Mouse (Mus musculus): ENCODE measurements around the gene Pbrm1. TPM values are rescaled to one million over a fixed set of nuclear protein-coding genes. Genes with fewer than 3 reads are reported as not detected.

Gene Pbrm1
- polyA plus RNA-seq, 1 experiment from 2014 or later, result 106 TPM

- Histone ChIP-seq H3K27me3 (replicated peaks) (no peaks in the 10 kb centered on the region), H3K36me3 (peaks cover 18% of the 10 kb centered on the region; the same call in 1 of the 2 replicates), H3K9me3 (no peaks in the 10 kb centered on the region), H3K27ac (no peak overlapping the region), H3K9ac (no peak overlapping the region), H3K4me3 (replicated peaks) (no peak overlapping the region), H3K4me2 (replicated peaks) (no peak overlapping the region), H3K4me1 (replicated peaks) (no peaks in the 10 kb centered on the region)
- WGBS, result 93% methylated on average over 2 of the region's 2 CpGs
- ATAC-seq, result no peak
These were observed 69.6 kb downstream of the Pbrm1 start for GRCm38 (mm10) chr14:31088515-31088914.

- WGBS, result 77% methylated on average over 1 of the region's 1 CpGs
- ATAC-seq, result 0 out of 2 replicates have a peak, but pooled peaks have one; percentile 39
- Histone ChIP-seq H3K36me3 (peaks cover 19% of the 10 kb centered on the region; the same call in 1 of the 2 replicates), H3K9me3 (no peaks in the 10 kb centered on the region), H3K9ac (no peak overlapping the region), H3K4me3 (replicated peaks) (no peak overlapping the region), H3K4me1 (replicated peaks) (no peaks in the 10 kb centered on the region), H3K27ac (no peak overlapping the region), H3K4me2 (replicated peaks) (no peak overlapping the region), H3K27me3 (replicated peaks) (no peaks in the 10 kb centered on the region)
These were observed 71.0 kb downstream of the Pbrm1 start for GRCm38 (mm10) chr14:31089918-31090317.

- 77% methylated on average over 2 of the region's 2 CpGs for WGBS
- H3K9me3 ChIP-seq, result no peaks in the 10 kb centered on the region
- no peak overlapping the region for H3K9ac ChIP-seq
- no peaks in the 10 kb centered on the region for H3K27me3 ChIP-seq (replicated peaks)
- H3K4me2 ChIP-seq (replicated peaks), result no peak overlapping the region
- no peak for ATAC-seq
- no peak overlapping the region for H3K4me3 ChIP-seq (replicated peaks)
- H3K36me3 ChIP-seq, result peaks cover 18% of the 10 kb centered on the region
- no peak overlapping the region for H3K27ac ChIP-seq
- no peaks in the 10 kb centered on the region for H3K4me1 ChIP-seq (replicated peaks)
These were observed 86.2 kb downstream of the Pbrm1 start for GRCm38 (mm10) chr14:31105156-31105555.

GRCm38 (mm10) chr14:31110613-31111012 lies 91.7 kb downstream of the Pbrm1 start:
- H3K4me2 ChIP-seq (replicated peaks), result no peak overlapping the region
- no peak overlapping the region for H3K4me3 ChIP-seq (replicated peaks)
- no peaks in the 10 kb centered on the region for H3K27me3 ChIP-seq (replicated peaks)
- H3K4me1 ChIP-seq (replicated peaks), result no peaks in the 10 kb centered on the region
- no peak overlapping the region for H3K27ac ChIP-seq
- H3K9me3 ChIP-seq, result no peaks in the 10 kb centered on the region
- ATAC-seq, result no peak
- no peak overlapping the region for H3K9ac ChIP-seq
- peaks cover 23% of the 10 kb centered on the region for H3K36me3 ChIP-seq
- 69% methylated on average over 3 of the region's 3 CpGs for WGBS

GRCm38 (mm10) chr14:31112187-31112586 lies 93.2 kb downstream of the Pbrm1 start:
- 86% methylated on average over 5 of the region's 5 CpGs for WGBS
- no peak overlapping the region for H3K4me2 ChIP-seq (replicated peaks)
- no peak overlapping the region for H3K27ac ChIP-seq
- H3K27me3 ChIP-seq (replicated peaks), result no peaks in the 10 kb centered on the region
- ATAC-seq, result no peak
- H3K4me1 ChIP-seq (replicated peaks), result no peaks in the 10 kb centered on the region
- H3K4me3 ChIP-seq (replicated peaks), result no peak overlapping the region
- H3K36me3 ChIP-seq, result peaks cover 24% of the 10 kb centered on the region; the same call in 1 of the 2 replicates
- no peaks in the 10 kb centered on the region for H3K9me3 ChIP-seq
- H3K9ac ChIP-seq, result no peak overlapping the region

GRCm38 (mm10) chr14:31114011-31114410 lies 95.1 kb downstream of the Pbrm1 start:
- H3K36me3 ChIP-seq, result peaks cover 27% of the 10 kb centered on the region; the same call in 1 of the 2 replicates
- 70% methylated on average over 3 of the region's 3 CpGs for WGBS

GRCm38 (mm10) chr14:31115522-31115921 lies 96.6 kb downstream of the Pbrm1 start:
- Histone ChIP-seq H3K4me1 (replicated peaks) (no peaks in the 10 kb centered on the region), H3K9me3 (no peaks in the 10 kb centered on the region), H3K27me3 (replicated peaks) (no peaks in the 10 kb centered on the region), H3K4me3 (replicated peaks) (no peak overlapping the region), H3K36me3 (peaks cover 24% of the 10 kb centered on the region; the same call in 1 of the 2 replicates), H3K27ac (no peak overlapping the region), H3K4me2 (replicated peaks) (no peak overlapping the region), H3K9ac (no peak overlapping the region)
- ATAC-seq, result no peak
- 51% methylated on average over 2 of the region's 2 CpGs for WGBS

More at GRCm38 (mm10) chr14:31114011-31114410, 95.1 kb downstream of the Pbrm1 start:
- Histone ChIP-seq H3K27ac (no peak overlapping the region), H3K9ac (no peak overlapping the region), H3K27me3 (replicated peaks) (no peaks in the 10 kb centered on the region), H3K4me3 (replicated peaks) (no peak overlapping the region), H3K4me2 (replicated peaks) (no peak overlapping the region), H3K9me3 (no peaks in the 10 kb centered on the region), H3K4me1 (replicated peaks) (no peaks in the 10 kb centered on the region)
- no peak for ATAC-seq

- no peaks in the 10 kb centered on the region for H3K36me3 ChIP-seq
These were observed 106.5 kb downstream of the Pbrm1 start for GRCm38 (mm10) chr14:31125106-31126075.

GRCm38 (mm10) chr14:31126826-31127225 lies 107.9 kb downstream of the Pbrm1 start:
- no peaks in the 10 kb centered on the region for H3K9me3 ChIP-seq

More at GRCm38 (mm10) chr14:31125106-31126075, 106.5 kb downstream of the Pbrm1 start:
- Histone ChIP-seq H3K4me2 (replicated peaks) (no peak overlapping the region), H3K9me3 (no peaks in the 10 kb centered on the region), H3K4me3 (replicated peaks) (no peak overlapping the region), H3K27me3 (replicated peaks) (no peaks in the 10 kb centered on the region), H3K27ac (no peak overlapping the region), H3K4me1 (replicated peaks) (peaks cover 14% of the 10 kb centered on the region), H3K9ac (no peak overlapping the region)
- ATAC-seq, result no peak
- 65% methylated on average over 9 of the region's 9 CpGs for WGBS

GRCm38 (mm10) chr14:31128101-31128825 lies 109.3 kb downstream of the Pbrm1 start:
- Histone ChIP-seq H3K27me3 (replicated peaks) (no peaks in the 10 kb centered on the region), H3K27ac (peak overlapping the region; percentile 80), H3K36me3 (no peaks in the 10 kb centered on the region), H3K4me1 (replicated peaks) (peaks cover 31% of the 10 kb centered on the region), H3K9me3 (no peaks in the 10 kb centered on the region), H3K4me3 (replicated peaks) (peak overlapping the region; percentile 63), H3K4me2 (replicated peaks) (peak overlapping the region; percentile 85), H3K9ac (peak overlapping the region; percentile 76)
- 0 out of 2 replicates have a peak, but pooled peaks have one; percentile 13 for ATAC-seq
- under 1% methylated on average over 23 of the region's 23 CpGs for WGBS

More at GRCm38 (mm10) chr14:31126826-31127225, 107.9 kb downstream of the Pbrm1 start:
- Histone ChIP-seq H3K36me3 (no peaks in the 10 kb centered on the region), H3K4me1 (replicated peaks) (peaks cover 16% of the 10 kb centered on the region), H3K27ac (no peak overlapping the region), H3K9ac (no peak overlapping the region), H3K27me3 (replicated peaks) (no peaks in the 10 kb centered on the region), H3K4me2 (replicated peaks) (peak overlapping the region; percentile 39), H3K4me3 (replicated peaks) (no peak overlapping the region)
- WGBS, result 90% methylated on average over 8 of the region's 8 CpGs
- ATAC-seq, result no peak

GRCm38 (mm10) chr14:31128826-31129219 lies 109.9 kb downstream of the Pbrm1 start, which contains the start of gene Smim4:
Smim4 (minus strand) TSS chr14:31128956.
- no peaks in the 10 kb centered on the region for H3K9me3 ChIP-seq
- no peaks in the 10 kb centered on the region for H3K36me3 ChIP-seq
- H3K27me3 ChIP-seq (replicated peaks), result no peaks in the 10 kb centered on the region
- H3K9ac ChIP-seq, result peak within 1 kb of the TSS; percentile 76
- H3K4me1 ChIP-seq (replicated peaks), result peaks cover 35% of the 10 kb centered on the region
- under 1% methylated on average over 33 of the region's 33 CpGs for WGBS
- H3K27ac ChIP-seq, result peak within 1 kb of the TSS; percentile 89
- peak within 1 kb of the TSS; percentile 63 for H3K4me3 ChIP-seq (replicated peaks)
- ATAC-seq, result peak; percentile 93
- peak within 1 kb of the TSS; percentile 85 for H3K4me2 ChIP-seq (replicated peaks)

All from intestine, embryonic 15.5 days (tissue).